Mouse (Mus musculus): ENCODE measurements around the gene Arg1.

Gene Arg1

GRCm38 (mm10) chr10:24926962-24927720, at the start of gene Arg1:
Gene Arg1, minus strand, starts transcription at chr10:24927484.
- ChIA-PET POLR2A (interaction anchor here in 2 of 4 experiments (0.6 to 0.9 kb wide), 3 partner anchors 9 to 337 kb away, joined by 3 to 5 read pairs (median 4); no protein-coding TSS in a partner anchor), CTCF (no interaction called here)

GRCm38 (mm10) chr10:24973845-24974514, 46.7 kb upstream of the Arg1 start:
- ChIA-PET CTCF (no interaction called here), POLR2A (interaction anchor here in 1 of 4 experiments (0.6 kb wide), 1 partner anchor 8 kb away, joined by 3 read pairs; no protein-coding TSS in a partner anchor)

DNA sequence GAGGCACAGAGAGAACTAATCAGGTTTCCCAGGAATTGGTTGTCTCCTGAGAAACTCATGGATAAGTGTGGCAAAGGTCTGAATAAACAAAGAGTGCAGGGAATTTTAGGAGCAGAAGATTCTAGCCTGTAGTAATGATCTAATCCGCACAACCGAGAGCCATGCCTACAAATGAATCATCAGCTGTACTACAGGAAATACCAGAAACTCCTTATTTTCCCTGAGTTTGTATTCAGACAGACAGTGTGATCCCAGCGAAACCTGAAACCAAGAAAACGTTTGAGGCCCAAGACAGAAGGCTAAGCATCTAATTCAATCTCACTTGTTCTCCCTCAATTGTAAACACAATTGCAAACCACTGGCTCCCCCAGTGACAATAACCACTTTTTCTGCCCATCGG, 46.1 kb upstream of the Arg1 start:
- CTCF ChIA-PET = no interaction called here

DNA sequence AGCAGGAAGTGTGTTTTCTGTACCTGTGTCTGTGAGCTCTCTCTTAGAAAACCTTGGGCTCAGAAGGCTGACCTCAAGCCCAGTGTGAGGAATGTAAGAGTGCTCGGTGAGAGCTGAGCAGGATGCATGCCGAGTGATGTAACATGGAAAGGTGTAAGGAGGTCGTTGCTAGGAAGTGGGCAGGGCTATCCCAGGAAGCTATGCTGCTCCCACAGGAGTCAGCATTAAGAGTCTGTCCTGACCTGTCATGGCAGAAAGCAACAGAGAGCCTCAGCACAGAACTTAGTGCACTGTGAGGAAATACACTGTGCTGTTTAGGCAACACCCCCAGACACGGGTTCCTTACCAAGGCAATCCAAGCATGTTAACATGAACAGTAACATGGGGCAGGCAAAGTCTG, 45.6 kb upstream of the Arg1 start:
- CTCF ChIA-PET = interaction anchor here in 1 of 4 experiments (0.6 kb wide), 1 partner anchor 1401 kb away, joined by 6 read pairs; no protein-coding TSS in a partner anchor

More for the DNA sequence above, 46.1 kb upstream of the Arg1 start:
- POLR2A ChIA-PET = interaction anchor here in 1 of 4 experiments (0.5 kb wide), 1 partner anchor 1147 kb away, joined by 6 read pairs; no protein-coding TSS in a partner anchor

DNA sequence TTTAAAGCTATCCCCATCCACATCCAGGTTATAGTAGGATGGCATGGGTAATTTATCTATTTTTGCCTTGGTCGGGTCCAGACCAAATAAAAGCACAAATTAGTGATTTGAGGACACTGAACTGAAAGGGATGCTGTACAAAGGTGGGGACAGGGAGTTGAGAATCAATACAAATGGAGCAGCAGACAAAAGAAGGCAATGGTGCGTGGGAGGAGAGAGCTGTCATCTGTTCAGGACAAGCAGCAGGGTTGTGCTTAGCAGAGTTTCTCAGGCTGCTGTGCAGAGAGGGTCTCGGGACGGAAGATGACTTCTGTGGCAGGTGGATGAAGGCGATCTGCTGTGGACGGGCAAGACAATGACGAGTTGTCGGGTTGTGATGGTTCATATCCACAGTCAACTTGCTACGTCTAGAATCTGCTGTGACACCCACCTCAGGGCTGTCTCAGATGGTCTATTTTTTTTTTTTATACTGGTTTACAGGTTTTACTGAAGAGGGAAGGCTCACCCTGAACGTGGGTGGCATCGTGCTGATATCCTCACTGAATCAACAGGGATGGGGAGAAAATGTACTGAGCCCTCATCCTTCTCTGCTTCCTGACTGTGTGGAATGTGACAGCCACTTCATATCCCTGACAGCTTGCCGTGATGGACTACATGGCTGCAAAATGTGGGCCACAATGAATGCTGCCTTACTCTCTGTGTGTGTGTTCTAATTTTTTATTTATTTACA, 38.7 kb upstream of the Arg1 start:
- CTCF ChIA-PET = no interaction called here
- POLR2A ChIA-PET = interaction anchor here in 1 of 4 experiments (0.7 kb wide), 1 partner anchor 8 kb away, joined by 3 read pairs; no protein-coding TSS in a partner anchor

More for the DNA sequence above, 45.6 kb upstream of the Arg1 start:
- POLR2A ChIA-PET = interaction anchor here in 1 of 4 experiments (0.5 kb wide), 1 partner anchor 1146 kb away, joined by 6 read pairs; no protein-coding TSS in a partner anchor

DNA sequence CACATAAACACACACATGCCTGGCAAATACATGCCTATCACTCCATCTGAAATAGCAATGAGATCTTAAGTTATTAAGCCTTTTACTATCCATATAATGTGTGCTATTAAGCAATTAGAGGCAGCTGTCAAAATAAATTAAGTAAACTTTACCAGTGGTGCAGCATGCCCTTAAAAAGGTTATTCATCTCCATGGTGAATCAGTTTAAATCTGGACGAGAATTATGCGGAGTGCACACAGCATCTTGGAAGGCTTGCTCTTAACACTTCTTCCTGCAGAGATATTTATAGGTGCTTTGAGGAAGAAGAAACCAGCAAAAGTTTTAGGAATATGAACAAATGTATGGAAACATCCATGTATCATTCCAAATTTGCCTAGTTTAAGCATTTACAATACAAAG, 34.6 kb upstream of the Arg1 start:
- ChIA-PET CTCF (no interaction called here), POLR2A (no interaction called here)

DNA sequence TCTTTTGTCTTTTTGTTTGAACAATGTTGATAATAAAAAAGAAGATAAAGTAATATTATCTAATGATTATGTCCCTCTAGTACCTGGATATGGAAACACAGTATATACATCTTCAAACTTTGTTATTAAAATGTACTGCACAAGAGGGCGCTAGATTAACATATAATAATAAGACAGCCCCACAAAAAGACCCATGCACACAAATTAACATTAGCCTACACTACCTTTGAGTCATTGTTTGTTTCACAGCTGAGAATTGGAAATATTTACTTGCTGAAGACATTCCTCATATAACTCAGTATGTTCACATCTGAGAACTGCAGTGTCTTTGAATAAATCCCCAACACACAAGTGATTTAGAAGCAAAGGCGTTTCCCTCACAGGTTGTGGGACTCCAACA, 33.8 kb upstream of the Arg1 start:
- ChIA-PET POLR2A (no interaction called here), CTCF (interaction anchor here in 2 of 4 experiments (1.0 to 1.3 kb wide), 2 partner anchors 278 to 285 kb away, joined by 4 to 6 read pairs; no protein-coding TSS in a partner anchor)

- POLR2A ChIA-PET = no interaction called here
- CTCF ChIA-PET = interaction anchor here in 3 of 4 experiments (0.7 to 1.1 kb wide), 4 partner anchors 164 to 529 kb away, joined by 3 to 4 read pairs (median 3); no protein-coding TSS in a partner anchor
These were observed 32.0 kb upstream of the Arg1 start for GRCm38 (mm10) chr10:24959043-24959916.

GRCm38 (mm10) chr10:24958280-24959042, 31.2 kb upstream of the Arg1 start:
- ChIA-PET CTCF (interaction anchor here in 3 of 4 experiments (0.7 to 1.1 kb wide), 3 partner anchors 163 to 530 kb away, joined by 3 read pairs; no protein-coding TSS in a partner anchor), POLR2A (no interaction called here)

DNA sequence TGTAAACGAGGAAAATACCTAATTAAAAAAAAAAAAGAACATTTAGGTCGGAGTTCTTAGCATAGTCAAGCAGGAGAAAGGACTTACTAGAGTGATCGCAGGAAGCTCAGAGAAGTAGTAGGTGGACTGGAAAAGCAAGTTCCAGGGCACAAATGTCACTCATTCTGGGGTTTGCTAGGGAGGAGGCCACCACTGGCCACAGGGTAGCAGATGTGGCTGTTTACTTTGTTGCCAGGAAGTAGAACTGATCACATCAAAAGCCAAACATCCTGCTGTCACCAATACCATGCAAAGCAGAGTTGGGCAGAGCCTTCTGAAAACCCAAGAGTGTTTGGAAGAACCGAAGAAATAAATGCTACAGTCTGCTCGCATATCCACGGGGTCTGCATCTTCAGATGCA, 26.6 kb upstream of the Arg1 start:
- CTCF ChIA-PET = no interaction called here
- POLR2A ChIA-PET = no interaction called here

DNA sequence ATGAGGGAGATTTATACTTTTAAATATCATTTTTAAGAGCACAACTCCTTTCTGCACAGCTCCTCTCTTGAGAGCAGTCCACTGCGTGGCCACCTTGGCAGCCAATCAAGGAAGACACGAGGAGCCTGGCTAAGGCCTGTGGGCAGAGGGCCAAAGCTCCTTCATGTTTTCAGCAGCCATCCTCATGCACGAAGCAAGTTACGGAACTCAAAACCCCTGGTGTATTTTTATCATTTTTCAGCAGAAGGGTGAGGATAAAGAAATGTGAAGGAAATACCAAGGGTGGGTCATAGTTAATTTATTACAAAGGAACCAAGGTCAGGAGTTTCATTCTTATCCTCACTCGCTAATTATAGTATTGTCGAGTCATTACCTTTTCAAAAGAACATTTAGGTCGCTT, 25.3 kb upstream of the Arg1 start:
- POLR2A ChIA-PET = no interaction called here

DNA sequence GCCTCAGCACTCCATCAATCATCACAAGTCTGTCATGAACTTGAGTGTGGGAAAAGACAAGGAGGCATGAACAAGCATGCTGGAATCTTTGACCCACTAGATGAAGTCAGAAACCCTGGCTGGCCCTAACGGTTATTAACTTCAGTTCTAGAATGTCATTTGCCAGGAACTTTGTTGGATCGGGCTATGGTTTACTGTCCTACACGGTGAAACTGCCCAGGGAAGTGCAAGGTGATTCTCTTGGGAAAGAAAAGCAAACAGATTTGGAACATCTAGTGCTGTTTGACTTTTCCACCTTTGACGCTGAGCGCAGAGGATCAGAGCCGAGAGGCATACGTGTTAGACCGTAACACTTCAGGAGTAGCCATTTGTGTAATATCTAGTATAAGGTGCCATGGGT, 24.3 kb upstream of the Arg1 start:
- POLR2A ChIA-PET = no interaction called here
- CTCF ChIA-PET = no interaction called here

More for the DNA sequence above, 25.3 kb upstream of the Arg1 start:
- CTCF ChIA-PET = interaction anchor here in 1 of 4 experiments (0.7 kb wide), 1 partner anchor 507 kb away, joined by 3 read pairs; no protein-coding TSS in a partner anchor

- CTCF ChIA-PET = no interaction called here
- POLR2A ChIA-PET = no interaction called here
These were observed 22.9 kb upstream of the Arg1 start for GRCm38 (mm10) chr10:24950223-24950622.

GRCm38 (mm10) chr10:24948278-24948677, 21.0 kb upstream of the Arg1 start:
- ChIA-PET CTCF (no interaction called here), POLR2A (interaction anchor here in 2 of 4 experiments (0.6 to 1.0 kb wide), 2 partner anchors 76 to 162 kb away, joined by 3 read pairs; no protein-coding TSS in a partner anchor)

DNA sequence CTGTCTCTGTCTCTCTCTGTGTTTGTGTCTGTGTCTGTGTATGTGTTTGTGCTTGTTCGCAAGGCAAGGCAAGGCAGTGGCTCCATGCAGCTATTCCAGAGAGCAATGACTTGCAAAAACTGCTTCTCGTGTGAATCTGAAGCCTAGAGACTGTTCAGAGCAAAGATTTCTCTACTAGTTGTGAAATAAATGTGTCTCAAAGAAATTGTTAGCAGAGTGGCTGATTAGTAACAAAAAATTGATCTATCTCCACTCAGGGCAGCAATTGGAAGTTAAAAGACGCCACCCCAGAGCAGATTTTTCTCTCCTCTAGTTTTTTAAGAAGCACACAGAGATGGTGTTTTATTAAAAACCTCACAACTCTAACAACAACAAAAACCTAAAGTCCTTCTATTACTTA, 20.6 kb upstream of the Arg1 start:
- ChIA-PET POLR2A (interaction anchor here in 1 of 4 experiments (0.6 kb wide), 1 partner anchor 161 kb away, joined by 3 read pairs; no protein-coding TSS in a partner anchor), CTCF (no interaction called here)

DNA sequence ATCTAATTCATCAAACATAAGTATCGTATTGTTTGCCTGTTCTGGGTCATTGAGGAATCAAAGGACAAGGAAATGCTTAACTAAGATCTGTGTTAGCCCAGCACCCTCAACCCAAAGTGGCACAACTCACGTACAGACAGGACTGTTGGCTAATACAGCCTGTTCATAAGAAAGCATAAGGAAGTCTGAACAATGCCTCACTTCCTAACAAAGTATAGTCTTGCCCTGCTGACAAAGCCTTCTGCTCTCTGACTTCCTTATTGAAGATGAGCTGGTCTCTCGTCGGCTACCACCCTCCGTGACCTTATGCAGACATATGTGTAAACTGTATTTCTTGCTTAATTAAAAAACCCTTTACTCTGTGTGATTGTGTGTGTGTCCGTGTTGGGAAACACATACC, 2.9 kb upstream of the Arg1 start:
- ChIA-PET POLR2A (no interaction called here), CTCF (interaction anchor here in 1 of 4 experiments (0.6 kb wide), 1 partner anchor 795 kb away, joined by 3 read pairs; no protein-coding TSS in a partner anchor)

DNA sequence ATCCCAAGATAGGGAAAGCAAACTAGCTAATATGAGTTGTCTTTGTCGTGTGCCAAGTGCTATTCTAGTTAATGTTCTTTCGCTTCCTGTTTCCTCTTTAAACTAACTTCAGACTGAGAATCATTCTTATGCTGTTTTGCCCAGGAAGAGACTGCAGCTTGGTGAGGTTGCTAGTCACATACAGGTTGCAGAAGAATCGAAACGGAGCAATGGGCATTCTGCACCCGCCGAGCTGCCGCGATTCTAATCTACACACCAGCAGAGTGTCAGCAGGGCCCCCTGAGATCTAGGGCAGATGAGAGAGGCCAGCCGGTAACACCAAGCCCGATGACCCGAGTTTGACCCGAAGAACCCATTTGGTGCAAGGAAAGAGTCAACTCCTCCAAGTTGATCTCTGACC, 788 bp upstream of the Arg1 start:
- ChIA-PET CTCF (no interaction called here), POLR2A (interaction anchor here in 1 of 4 experiments (1.5 kb wide), 1 partner anchor 17 kb away, joined by 4 read pairs; no protein-coding TSS in a partner anchor)

DNA sequence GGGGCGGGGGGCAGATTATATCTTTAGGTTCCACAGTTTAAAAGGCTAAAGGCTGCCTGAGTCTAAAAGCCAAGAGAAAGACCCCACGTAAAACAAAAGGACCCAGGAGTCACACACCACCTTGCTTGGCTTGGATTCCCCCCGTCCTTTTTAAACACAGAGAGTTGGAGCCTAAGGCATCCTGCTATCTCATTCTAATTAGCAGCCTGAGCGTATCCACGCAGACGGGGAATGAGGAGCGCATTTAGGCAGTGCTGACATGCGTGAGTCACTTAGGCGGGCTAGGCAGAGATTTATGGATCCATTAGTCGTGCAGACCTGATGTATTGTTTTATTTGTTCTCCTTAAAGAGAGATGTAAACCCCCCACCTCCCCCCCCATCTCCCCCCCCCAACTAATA, 904 bp downstream of the Arg1 start:
- CTCF ChIA-PET = no interaction called here
- POLR2A ChIA-PET = interaction anchor here in 2 of 4 experiments (0.6 to 0.9 kb wide), 2 partner anchors 8 to 336 kb away, joined by 3 to 5 read pairs; no protein-coding TSS in a partner anchor
